Mouse (Mus musculus) gastrocnemius, postnatal 36 days (tissue): ENCODE results near the gene Csf2rb2. TPM values are rescaled to one million over a fixed set of nuclear protein-coding genes. Genes with fewer than 3 reads are reported as not detected.
A peak's percentile ranks its signal among the peaks of the same experiment; 100 is the strongest.
"Not testable (repeated sequence)": the region's sequence is repeated elsewhere in the genome, so short reads cannot be mapped to it uniquely, and the experiment has no call there.

Experiments
- DNase-seq, 2 experiments: peaks; one replicate each; pipeline ENCODE4 v3.0.0; 2022
- intact Hi-C: fragments of 180-260 bp; cut with DNase I; formaldehyde crosslinking; loops from one replicate; pipeline ENCODE4 v1.15.1; 2025
- total RNA-seq, 2 experiments: library from RNA; stranded (reverse); gene quantifications; 2 replicates each; pipeline ENCODE4 v1.2.3; 2021

Csf2rb2 gene
- total RNA-seq, 2 experiments from 2014 or later, result 0.31 to 0.44 TPM

DNA sequence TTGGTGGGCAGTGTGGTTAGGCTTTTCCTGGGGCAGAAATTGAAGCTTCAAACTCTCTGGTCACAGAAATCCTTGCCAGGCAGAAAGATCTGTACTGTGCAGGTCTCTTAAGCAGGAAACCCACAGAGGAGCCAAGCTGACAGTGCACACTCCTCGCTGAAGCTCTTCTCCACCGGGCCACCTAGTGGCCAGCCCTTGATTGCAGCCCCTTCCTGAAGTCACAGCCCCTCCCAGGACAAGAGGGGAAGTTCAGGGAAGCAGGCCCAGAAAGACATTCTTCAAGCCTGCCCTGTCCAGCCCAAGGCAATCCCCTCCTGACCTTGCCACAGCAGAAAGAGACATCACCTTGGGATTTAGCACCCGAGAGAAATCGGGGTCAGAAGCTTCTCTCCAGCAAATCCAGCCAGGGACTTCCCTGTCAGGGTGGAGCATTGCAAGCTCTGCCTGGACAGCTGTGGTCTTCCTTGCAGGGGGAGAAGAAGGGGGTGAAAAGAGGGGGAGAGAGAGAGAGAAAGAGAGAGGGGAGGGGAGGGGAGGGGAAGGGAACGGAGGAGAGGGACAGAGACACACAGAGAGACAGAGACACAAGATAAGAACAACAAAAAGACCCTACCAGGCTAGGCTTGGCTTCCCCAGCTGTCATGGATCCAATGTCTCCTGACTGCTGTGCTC is 15.4 kb upstream of the Csf2rb2 start:
- intact Hi-C loops, result loop anchor here (2.0 to 5.0 kb wide), 2 partner anchors 64 to 144 kb away; no protein-coding TSS in a partner anchor
- DNase-seq, result peak; percentile 76

DNA sequence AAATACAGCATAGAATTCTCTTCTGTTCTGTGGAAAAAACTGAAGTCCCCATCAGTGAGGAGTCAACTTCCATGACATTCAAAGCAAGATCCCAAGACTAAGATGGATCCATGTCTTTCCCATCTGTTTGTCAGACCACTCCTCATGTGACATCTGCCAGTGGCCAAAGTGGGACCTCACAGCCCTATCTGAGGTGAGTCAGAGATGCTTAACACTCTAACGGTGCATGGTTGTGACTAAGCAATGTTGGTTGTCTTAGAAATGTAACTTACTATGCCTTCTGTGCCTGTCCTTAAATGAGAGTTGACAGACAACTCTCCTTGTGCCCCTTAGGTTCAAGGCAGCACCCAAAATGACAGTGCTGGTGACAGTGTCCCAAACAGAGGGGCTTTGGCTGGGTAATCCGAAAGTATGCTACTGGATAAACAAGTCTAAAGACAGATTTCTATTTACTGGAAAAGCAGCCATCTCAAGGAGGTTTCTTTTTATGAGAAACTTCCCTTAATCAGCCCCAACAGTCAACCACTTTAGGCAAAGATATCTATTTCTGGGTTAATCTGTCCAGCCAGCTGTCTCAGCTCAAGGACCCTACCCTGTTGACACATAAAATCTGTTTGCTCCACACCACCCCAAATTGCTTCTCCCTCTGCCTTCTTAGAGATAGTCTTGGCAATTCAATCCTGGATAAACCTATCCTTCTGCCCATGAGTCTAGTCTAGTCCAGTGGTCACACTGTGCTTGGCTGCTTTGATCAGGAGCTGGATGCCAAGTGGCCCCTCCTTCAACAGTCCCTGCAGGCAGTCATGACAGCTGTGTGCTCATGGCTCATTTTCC is 13.0 kb upstream of the Csf2rb2 start:
- DNase-seq, intact Hi-C loops: not testable (repeated sequence)

DNA sequence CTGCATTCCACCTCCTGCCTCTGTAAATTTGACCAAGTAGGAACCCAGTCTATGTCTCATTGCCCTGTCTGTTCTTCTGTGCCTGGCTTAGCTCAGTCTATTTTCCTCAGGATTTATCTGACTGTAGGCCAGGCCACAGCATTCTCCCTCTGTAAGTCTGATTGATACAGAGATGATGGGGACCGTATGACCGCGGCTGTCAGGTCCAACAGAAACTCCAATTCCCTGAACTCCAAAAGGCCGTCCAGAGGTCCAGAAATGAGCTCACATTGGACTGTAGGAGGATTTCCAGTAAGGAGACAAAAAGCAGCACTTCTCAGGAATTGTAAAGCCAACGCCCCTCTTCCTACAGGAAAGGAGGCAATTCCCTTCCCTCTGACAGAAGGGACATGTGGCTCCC is 8.1 kb upstream of the Csf2rb2 start:
- DNase-seq, intact Hi-C loops: not testable (repeated sequence)

DNA sequence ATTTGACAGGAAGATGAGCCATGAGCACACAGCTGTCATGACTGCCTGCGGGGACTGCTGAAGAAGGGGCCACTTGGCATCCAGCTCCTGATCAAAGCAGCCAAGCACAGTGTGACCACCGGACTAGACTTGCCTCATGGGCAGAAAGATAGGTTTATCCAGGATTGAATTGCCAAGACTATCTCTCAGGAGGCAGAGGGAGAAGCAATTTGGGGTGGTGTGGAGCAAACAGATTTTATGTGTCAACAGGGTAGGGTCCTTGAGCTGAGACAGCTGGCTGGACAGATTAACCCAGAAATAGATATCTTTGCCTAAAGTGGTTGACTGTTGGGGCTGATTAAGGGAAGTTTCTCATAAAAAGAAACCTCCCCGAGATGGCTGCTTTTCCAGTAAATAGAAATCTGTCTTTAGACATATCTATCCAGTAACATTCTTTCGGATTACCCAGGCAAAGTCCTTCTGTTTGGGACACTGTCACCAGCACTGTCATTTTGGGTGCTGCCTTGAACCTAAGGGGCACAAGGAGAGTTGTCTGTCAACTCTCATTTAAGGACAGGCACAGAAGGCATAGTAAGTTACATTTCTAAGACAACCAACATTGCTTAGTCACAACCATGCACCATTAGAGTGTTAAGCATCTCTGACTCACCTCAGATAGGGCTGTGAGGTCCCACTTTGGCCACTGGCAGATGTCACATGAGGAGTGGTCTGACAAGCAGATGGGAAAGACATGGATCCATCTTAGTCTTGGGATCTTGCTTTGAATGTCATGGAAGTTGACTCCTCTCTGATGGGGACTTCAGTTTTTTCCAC is 7.1 kb upstream of the Csf2rb2 start:
- intact Hi-C loops, DNase-seq: not testable (repeated sequence)

DNA sequence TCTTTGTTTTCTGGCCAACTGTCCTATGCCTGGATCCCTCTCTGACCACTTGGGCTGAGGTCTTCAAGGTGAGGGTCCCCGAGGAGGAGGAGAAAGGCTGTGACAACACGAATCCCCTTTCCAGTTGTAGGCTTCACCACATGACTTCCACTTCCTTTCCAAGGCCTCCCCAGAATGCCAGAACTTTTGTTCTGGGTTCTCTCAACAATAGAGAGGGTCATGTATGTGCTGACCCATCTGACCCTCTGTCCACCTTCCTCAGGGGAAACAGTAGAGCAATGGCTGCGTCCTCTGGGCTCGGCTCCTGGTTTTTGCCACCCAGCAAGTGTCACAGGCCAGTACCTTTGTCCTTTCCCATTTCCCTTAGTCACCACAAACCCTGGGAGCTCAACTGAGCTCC is 5.5 kb upstream of the Csf2rb2 start:
- intact Hi-C loops, result no loop called here
- DNase-seq, result no peak

DNA sequence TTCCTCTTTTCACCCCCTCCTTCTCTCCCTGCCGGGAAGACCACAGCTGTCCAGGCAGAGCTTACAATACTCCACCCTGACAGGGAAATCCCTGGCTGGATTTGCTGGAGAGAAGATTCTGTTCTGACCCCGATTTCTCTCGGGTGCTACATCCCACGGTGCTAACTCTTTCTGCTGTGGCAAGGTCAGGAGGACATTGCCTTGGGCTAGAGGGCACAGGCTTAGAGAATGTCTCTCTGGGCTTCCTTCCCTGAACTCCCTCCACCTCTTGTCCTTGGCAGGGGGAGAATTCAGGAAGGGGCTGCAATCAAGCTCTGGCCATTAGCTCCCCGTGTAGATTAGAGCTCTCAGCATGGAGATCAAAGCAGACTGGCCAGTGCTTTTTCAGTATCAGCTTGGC is 4.3 kb upstream of the Csf2rb2 start:
- no peak for DNase-seq
- intact Hi-C loops, result no loop called here

DNA sequence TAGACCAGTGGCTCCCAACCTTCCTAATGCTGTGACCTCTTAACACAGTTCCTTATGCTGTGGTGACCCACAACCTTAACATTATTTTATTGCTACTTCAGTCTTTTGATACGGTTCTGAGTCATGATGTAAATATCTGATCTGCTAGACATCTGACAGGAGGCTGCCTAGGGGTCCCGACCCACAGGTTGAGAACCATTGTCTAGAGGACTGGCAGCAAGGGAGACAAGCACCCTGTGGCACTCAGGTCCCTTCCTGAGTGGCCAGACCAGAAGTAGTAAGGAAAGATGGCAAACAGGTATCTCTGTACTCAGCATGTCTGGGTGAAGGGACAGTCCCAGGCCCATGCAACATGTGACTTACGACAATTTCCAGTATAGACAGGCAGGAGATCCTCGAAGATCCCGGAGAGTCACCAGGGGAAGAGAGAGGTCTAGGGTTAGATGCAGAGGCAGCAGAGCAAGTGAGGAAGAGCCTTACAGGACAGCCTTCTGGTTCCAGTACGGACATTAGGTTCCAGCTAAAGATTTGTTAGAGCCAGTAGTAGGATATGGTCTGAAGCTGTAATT is 1.8 kb downstream of the Csf2rb2 start:
- intact Hi-C loops, result no loop called here
- no peak for DNase-seq

DNA sequence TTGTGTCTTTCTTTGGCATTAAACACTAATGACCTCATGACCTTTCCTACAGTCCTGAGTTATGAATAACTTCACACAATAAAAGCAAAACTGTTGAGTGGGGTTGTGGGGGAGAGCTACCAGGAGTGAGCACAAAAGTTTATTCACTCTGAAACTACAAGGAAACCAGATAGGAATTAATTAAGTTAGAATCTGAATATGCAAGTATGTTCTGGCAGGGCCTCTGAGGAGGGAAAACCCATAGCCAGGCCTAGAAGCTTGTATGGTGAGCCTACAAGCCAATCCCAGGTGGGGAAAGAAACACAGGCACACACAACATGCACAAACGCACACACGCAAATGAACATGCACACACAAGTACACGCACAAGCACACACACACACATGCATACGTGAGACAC is 2.8 kb downstream of the Csf2rb2 start:
- DNase-seq, result no peak
- intact Hi-C loops, result no loop called here

DNA sequence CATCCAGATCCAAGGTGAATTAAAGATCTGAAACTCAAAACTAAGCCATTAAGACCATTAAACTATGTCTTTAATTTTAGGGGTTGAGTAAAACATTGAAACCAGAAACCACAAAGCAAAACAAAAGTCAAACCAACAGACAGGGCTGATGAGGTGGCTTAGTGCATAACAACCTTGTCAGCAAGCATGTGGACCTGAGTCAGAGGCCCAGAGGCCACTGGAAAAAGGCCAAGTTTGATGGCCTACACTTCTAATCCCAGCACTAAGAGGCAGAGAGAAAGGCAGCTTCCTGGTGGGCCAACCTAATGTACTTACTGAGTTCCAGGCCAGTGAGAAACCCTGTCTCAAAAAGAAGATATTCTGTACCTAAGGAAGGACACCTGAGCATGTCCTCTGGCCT is 4.7 kb downstream of the Csf2rb2 start:
- intact Hi-C loops, result no loop called here
- DNase-seq, result no peak

DNA sequence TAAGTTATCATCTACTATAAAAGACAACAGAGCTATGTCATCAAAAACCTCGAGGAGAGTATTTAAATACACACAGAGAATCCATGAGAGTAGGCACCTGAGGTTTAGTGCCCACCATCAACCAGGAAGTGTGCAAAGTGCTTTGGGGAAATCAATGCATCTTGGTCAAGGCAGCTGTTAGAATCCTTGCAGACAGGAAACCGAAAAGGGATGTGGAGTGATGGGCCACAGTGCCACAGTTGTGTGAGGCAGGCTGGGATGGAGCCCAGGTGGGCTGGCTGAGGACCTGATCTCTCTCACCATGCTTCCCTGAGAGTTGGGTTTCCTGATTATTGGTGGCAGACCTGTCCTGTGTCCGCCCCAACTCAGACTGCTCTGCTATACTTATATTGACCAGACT is 5.9 kb downstream of the Csf2rb2 start:
- DNase-seq, result no peak
- intact Hi-C loops, result no loop called here

DNA sequence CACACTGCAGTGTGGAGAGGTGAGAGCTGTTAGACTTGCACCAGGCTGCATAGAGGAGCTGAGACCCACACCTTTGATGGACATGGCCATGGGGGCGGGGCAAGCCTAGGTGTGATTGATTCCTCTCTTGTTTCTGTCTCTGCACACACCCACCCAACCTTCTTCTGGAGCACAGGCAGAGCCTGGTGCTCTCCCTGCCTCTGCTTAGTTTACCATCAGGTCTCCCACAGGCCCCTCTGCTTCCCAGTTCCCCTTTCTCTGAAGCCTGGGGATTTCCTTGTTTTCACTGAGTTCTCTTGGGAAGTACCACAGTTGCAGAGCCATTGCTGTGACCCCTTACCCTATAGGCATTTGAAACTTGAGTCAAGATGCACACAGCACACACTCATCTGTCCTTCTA is 7.0 kb downstream of the Csf2rb2 start:
- no peak for DNase-seq
- intact Hi-C loops, result no loop called here

DNA sequence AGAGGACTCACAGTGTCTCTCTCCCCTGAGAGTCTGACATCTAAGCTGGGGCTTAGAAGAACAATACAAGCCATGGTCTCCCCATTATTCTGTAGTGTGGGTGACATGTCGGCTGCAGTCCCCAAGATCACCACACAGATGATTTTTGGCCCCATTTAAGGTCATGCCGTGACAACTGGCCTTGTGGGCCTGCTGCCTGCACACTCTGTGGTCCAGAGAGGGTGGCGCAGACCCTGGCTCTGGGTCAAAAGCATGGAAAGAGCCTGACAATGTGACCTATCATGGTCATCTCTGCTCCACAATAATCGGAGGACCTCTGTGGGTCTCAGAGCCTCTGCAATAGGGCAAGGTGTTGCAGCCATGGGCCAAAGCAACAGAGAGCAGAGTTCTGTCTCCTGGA is 11.8 kb downstream of the Csf2rb2 start:
- intact Hi-C loops, result no loop called here
- no peak for DNase-seq

DNA sequence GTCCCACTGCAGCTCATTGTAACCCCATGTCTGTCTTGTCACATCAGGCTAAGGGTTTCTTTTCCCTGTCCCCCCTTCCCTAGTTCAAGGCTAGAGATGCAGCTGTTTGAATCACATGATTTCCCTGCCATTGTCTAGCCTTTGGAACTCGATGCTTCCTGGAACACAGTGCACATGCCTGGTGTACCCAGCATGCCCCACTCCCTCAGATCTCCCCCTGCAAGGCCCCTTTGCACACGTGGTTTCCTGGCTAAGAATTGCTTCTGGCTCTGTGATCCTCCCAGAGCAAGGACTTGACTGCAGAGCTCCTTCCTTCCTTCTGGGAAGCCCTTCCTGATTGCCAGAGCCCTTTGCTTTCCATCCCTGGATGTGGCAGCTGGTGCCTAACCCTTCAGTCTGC is 12.3 kb downstream of the Csf2rb2 start:
- DNase-seq, intact Hi-C loops: not testable (repeated sequence)

DNA sequence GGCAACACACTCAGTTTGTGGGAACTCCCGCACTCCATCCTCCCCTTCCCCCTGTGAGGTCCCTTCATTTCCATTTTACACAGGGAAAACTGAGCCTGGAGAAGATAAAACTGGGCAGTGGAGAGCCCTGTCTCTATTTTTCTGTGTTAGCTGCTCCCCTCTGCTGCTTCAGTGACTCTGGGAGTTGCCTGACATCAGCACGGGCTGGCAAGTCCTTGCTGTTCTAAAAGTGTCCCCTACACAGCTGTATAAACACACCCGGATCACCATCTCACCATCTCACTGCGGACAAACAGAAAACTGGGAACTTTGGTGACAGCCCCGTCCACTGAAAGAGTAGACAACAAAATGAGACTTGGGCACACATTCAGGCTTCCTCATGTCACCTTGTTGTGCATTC is 15.7 kb downstream of the Csf2rb2 start:
- intact Hi-C loops, DNase-seq: not testable (repeated sequence)

DNA sequence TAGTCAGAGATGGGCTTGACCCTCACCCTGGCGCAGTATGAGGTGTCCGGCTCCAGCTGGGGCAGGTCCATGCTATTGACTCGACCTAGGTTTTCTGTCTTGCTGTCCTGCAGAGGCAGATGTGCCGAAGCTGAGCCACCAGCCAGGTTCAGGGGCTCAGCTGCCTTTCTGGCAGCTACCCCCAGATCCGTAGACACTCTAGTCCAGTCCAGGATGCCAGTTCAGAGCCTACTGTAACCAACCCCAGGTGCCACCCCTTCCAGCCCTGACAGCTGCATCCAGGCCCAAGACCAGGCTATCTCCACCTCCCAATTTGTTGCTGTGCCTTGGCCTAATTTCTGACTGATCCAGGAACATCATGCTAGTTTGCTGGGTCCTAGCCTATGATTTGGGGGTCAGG is 17.6 kb downstream of the Csf2rb2 start:
- intact Hi-C loops, result loop anchor here (2.0 kb wide), 1 partner anchor 29 kb away; no protein-coding TSS in a partner anchor
- DNase-seq, result no peak

DNA sequence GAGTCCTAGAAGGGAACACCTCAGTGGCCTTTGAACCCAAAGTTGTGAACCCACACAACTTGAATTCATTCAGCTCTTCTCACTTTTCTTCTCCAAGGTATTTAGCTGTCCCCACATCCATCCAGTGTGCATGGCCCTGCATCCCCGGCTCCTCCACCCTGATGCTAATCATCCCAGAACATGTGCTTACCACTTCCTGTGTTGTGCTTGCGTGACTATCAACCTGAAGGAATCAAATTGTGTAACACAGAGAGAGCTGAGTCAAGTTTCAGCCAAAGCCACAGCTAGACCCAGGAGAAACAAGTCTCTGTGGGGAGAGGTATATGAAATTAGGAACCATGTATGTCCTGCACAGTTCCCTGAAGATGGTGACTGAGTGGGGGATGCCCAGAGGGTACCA is 27.2 kb downstream of the Csf2rb2 start:
- no peak for DNase-seq
- intact Hi-C loops, result no loop called here

DNA sequence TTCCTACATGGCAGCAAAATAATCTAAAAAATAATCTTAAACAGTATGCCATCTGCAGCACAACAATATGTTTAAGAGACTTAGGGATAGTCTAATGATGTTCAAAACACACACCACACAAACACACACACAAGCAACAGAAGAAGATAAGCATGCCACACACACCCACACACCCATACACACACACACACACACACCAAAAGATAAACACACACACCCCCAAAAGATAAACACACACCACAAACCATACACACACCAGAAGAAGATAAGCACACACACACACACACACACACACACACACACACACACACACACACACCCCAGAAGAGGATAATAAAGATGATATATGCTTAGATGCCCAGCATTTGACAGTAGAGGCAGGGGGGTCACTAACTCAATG is 34.3 kb downstream of the Csf2rb2 start:
- intact Hi-C loops, result no loop called here
- DNase-seq, result no peak

DNA sequence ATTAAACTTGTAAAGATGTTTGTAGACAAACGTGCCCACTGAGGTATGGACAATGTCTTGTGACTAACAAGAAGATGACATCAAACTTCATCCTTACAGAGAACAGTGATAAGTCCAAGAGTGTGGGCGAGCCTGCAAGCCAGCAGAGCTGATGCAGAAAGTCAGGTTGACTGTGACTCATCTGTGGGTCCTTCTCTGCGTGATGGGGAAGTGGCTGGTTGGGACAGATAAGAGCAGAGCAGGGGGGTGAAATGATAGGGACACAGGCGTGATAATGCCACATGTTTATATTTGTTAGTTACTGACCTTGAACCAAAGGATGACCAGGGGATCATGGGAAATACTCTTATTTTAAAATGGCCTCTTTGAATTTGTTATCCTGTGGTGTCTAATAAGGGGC is 37.7 kb downstream of the Csf2rb2 start:
- intact Hi-C loops, result no loop called here
- DNase-seq, result no peak

DNA sequence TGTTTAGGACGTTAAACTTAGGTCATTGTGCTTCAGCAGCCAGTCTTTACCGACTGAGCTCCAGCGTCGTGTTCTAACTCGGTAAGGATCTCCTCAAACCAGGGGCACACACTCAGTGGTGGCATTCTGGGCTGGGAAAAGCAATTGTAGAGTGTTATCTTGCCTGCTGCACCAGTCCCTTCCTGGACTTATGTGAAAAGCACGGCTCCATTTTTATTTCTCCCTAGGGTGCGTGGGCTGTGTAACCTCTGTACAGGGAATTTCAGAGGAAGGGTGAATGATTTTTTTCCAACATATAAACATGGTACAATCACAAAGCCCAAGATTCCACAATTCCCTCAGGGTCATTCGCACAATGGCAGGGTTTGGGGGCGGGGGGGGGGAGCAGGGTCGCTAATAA is 38.1 kb downstream of the Csf2rb2 start:
- no peak for DNase-seq
- intact Hi-C loops, result no loop called here

DNA sequence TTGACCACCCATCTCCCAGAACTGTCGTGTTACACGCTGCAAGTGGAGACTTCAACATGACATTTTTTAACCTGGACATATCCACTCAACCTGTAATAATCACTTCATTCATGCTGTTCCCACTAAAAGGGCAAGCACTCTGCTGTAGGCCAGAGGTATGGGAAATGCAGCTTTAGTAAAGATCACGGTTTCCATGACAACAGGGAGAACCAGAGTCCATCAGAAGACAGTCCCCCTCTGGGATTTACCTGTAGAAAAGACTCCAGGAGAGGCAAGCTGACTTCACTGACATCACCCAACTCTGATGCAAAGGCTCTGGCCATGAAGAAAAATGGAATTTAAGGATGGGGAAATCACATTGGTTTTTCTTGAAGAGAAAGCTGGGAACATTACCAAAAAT is 42.2 kb downstream of the Csf2rb2 start:
- no peak for DNase-seq
- intact Hi-C loops, result no loop called here
